Mouse (Mus musculus): ENCODE measurements around the gene Fam241b.

Gene Fam241b

GRCm38 (mm10) chr10:62143820-62144219 lies at the start of gene Fam241b:
Gene Fam241b, minus strand, starts transcription at chr10:62143920.
- DNase-seq (ENCODE audit: low read depth, low spot score), result no peak

- DNase-seq (ENCODE audit: low read depth, low spot score), result no peak
These were observed 49.0 kb upstream of the Fam241b start for GRCm38 (mm10) chr10:62192701-62193157.

- no peak for DNase-seq (ENCODE audit: low read depth, low spot score)
These were observed 47.1 kb upstream of the Fam241b start for GRCm38 (mm10) chr10:62190821-62191220.

GRCm38 (mm10) chr10:62189910-62190309 lies 46.2 kb upstream of the Fam241b start:
- DNase-seq (ENCODE audit: low read depth, low spot score), result no peak

GRCm38 (mm10) chr10:62189303-62189702 lies 45.6 kb upstream of the Fam241b start:
- no peak for DNase-seq (ENCODE audit: low read depth, low spot score)

- peak; percentile 71 for DNase-seq (ENCODE audit: low read depth, low spot score)
These were observed 43.2 kb upstream of the Fam241b start for GRCm38 (mm10) chr10:62186882-62187281.

- DNase-seq (ENCODE audit: low read depth, low spot score), result peak; percentile 96
These were observed 39.3 kb upstream of the Fam241b start for GRCm38 (mm10) chr10:62183053-62183452.

GRCm38 (mm10) chr10:62182471-62183014 lies 38.8 kb upstream of the Fam241b start:
- DNase-seq (ENCODE audit: low read depth, low spot score), result no peak

- DNase-seq (ENCODE audit: low read depth, low spot score), result peak; percentile 55
These were observed 38.0 kb upstream of the Fam241b start for GRCm38 (mm10) chr10:62181701-62182100.

- DNase-seq (ENCODE audit: low read depth, low spot score), result no peak
These were observed 36.2 kb upstream of the Fam241b start for GRCm38 (mm10) chr10:62179944-62180343.

- DNase-seq (ENCODE audit: low read depth, low spot score), result no peak
These were observed 31.0 kb upstream of the Fam241b start for GRCm38 (mm10) chr10:62174533-62175313.

GRCm38 (mm10) chr10:62173941-62174448 lies 30.3 kb upstream of the Fam241b start:
- no peak for DNase-seq (ENCODE audit: low read depth, low spot score)

GRCm38 (mm10) chr10:62172841-62173553 lies 29.3 kb upstream of the Fam241b start:
- DNase-seq (ENCODE audit: low read depth, low spot score), result no peak

- no peak for DNase-seq (ENCODE audit: low read depth, low spot score)
These were observed 18.7 kb upstream of the Fam241b start for GRCm38 (mm10) chr10:62162410-62162809.

- no peak for DNase-seq (ENCODE audit: low read depth, low spot score)
These were observed 6.2 kb upstream of the Fam241b start for GRCm38 (mm10) chr10:62149929-62150328.

- no peak for DNase-seq (ENCODE audit: low read depth, low spot score)
These were observed 3.9 kb upstream of the Fam241b start for GRCm38 (mm10) chr10:62147466-62148248.

- no peak for DNase-seq (ENCODE audit: low read depth, low spot score)
These were observed 2.2 kb upstream of the Fam241b start for GRCm38 (mm10) chr10:62145957-62146356.

- DNase-seq (ENCODE audit: low read depth, low spot score), result peak; percentile 80
These were observed 5.7 kb downstream of the Fam241b start for GRCm38 (mm10) chr10:62138040-62138439.

GRCm38 (mm10) chr10:62137150-62137549 lies 6.6 kb downstream of the Fam241b start:
- peak; percentile 77 for DNase-seq (ENCODE audit: low read depth, low spot score)

- peak; percentile 84 for DNase-seq (ENCODE audit: low read depth, low spot score)
These were observed 7.8 kb downstream of the Fam241b start for GRCm38 (mm10) chr10:62135696-62136470.
